Mouse (Mus musculus): ENCODE results near the gene Clip1. TPM values are rescaled to one million over a fixed set of nuclear protein-coding genes. Genes with fewer than 3 reads are reported as not detected.
A peak's percentile ranks its signal among the peaks of the same experiment; 100 is the strongest.

The Clip1 gene
- polyA plus RNA-seq, 1 experiment from 2014 or later: 81.1 TPM

DNA sequence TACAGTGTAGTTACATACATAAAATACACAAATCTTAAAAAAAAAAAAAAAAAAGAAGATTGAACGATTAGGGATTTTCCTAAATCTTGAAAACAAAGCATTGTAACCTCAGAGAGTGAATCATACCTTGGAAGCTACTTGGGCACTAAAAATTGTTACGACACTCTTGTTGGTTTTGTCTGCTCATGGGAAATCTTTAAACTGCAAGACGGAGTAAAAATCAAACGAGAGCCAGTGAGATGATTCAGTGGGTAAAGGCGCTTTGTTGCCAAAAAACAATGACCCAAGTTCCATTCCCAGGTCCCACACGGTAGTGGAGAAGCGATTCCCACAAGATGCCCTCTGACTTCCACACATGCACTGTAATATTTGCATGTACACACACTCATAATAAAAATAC lies 11.8 kb upstream of the Clip1 start:
- H3K4me1 ChIP-seq: peaks cover 6% of the 10 kb centered on the region; the same call in 1 of the 2 replicates
- 84% methylated on average over 7 of the region's 7 CpGs for WGBS
- H3K4me2 ChIP-seq: no peak overlapping the region
- no peak overlapping the region for H3K27ac ChIP-seq (replicated peaks)
- ATAC-seq (ENCODE audit: low FRiP score): no peak
- peaks cover 29% of the 10 kb centered on the region for H3K36me3 ChIP-seq
- no peak overlapping the region for H3K9ac ChIP-seq (replicated peaks)
- H3K27me3 ChIP-seq (replicated peaks): no peaks in the 10 kb centered on the region
- no peaks in the 10 kb centered on the region for H3K9me3 ChIP-seq (replicated peaks)
- H3K4me3 ChIP-seq (replicated peaks): no peak overlapping the region

GRCm38 (mm10) chr5:123694468-123694867 lies 10.1 kb upstream of the Clip1 start:
- H3K9ac ChIP-seq (replicated peaks): no peak overlapping the region
- H3K9me3 ChIP-seq (replicated peaks): no peaks in the 10 kb centered on the region
- 67% methylated on average over 6 of the region's 6 CpGs for WGBS
- H3K4me2 ChIP-seq: no peak overlapping the region
- no peak overlapping the region for H3K4me3 ChIP-seq (replicated peaks)
- no peak for ATAC-seq (ENCODE audit: low FRiP score)
- H3K4me1 ChIP-seq: no peaks in the 10 kb centered on the region
- no peaks in the 10 kb centered on the region for H3K27me3 ChIP-seq (replicated peaks)
- no peak overlapping the region for H3K27ac ChIP-seq (replicated peaks)
- peaks cover 14% of the 10 kb centered on the region for H3K36me3 ChIP-seq

DNA sequence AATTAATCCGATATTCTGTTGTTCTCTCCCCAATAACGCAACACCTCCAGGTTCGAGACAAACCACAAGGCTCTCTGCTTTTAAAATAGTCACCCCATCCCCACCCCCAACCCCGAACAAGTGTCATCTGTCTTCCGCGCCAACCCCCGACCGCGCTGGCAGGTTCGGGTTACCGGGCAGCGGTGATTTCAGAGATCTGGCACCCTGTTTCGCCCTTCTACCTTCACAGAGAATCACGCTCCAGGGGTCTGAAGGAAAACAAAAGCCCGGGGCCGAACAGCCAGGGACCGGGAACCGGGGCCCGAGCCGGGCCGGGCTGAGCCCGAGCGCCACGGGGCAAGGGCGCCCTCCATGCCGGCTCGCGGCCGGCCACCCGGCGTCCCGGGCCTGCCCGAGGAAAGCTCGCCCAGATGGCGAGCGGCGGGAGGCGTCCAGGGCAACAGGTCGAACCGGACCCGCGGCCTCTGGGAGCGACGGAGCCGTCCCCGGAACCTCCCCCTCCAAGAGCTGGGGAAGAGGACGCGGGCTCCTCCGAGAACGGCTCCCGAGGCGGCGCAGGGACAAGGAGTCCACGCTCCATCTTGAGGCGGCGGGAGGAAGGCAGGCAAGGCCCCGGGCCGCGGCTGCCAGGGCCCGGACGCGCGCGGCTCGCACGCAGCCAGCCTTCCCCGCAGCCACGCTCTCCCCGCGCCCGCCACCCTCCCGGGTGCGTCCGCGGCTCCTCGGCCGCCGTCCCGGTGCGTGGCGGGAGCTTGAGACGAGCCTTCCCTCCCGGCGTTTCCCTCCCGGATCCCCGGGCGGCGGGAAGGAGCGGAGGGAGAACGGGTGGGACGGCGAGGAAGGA lies 819 bp downstream of the Clip1 start:
- H3K4me3 ChIP-seq (replicated peaks): peak overlapping the region; percentile 94
- H3K9ac ChIP-seq (replicated peaks): peak overlapping the region; percentile 98
- H3K27me3 ChIP-seq (replicated peaks): no peaks in the 10 kb centered on the region
- under 1% methylated on average over 78 of the region's 92 CpGs for WGBS
- H3K4me1 ChIP-seq: peaks cover 44% of the 10 kb centered on the region
- H3K36me3 ChIP-seq: no peaks in the 10 kb centered on the region
- H3K4me2 ChIP-seq: peak overlapping the region; percentile 82
- H3K27ac ChIP-seq (replicated peaks): peak overlapping the region; percentile 99
- ATAC-seq (ENCODE audit: low FRiP score): peak; percentile 78
- H3K9me3 ChIP-seq (replicated peaks): no peaks in the 10 kb centered on the region

DNA sequence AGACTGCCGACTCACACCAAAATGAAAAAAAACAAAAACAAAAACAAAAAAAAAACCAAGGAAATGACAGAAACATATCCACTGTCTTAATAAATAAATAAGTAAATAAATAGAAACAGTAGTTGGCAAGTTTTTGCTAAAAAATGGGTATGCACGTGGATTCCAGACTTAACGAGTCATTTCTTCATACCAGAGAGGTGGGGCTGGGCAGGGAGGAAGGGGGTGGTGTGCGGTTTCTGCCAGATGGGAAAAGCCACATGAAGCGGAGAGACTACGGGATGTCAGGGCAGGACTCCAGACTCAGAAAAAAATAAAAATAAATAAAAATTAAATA lies 1.4 kb downstream of the Clip1 start:
- Histone ChIP-seq H3K36me3 (no peaks in the 10 kb centered on the region), H3K27me3 (replicated peaks) (no peaks in the 10 kb centered on the region), H3K4me3 (replicated peaks) (peak overlapping the region; percentile 94), H3K4me1 (peaks cover 44% of the 10 kb centered on the region), H3K9ac (replicated peaks) (peak overlapping the region; percentile 98), H3K27ac (replicated peaks) (peak overlapping the region; percentile 99), H3K4me2 (peak overlapping the region; percentile 82), H3K9me3 (replicated peaks) (no peaks in the 10 kb centered on the region)
- no peak for ATAC-seq (ENCODE audit: low FRiP score)
- WGBS: 2% methylated on average over 6 of the region's 6 CpGs

GRCm38 (mm10) chr5:123682372-123682771 lies 2.0 kb downstream of the Clip1 start:
- Histone ChIP-seq H3K27me3 (replicated peaks) (no peaks in the 10 kb centered on the region), H3K27ac (replicated peaks) (peak overlapping the region; percentile 99), H3K9ac (replicated peaks) (peak overlapping the region; percentile 98)

DNA sequence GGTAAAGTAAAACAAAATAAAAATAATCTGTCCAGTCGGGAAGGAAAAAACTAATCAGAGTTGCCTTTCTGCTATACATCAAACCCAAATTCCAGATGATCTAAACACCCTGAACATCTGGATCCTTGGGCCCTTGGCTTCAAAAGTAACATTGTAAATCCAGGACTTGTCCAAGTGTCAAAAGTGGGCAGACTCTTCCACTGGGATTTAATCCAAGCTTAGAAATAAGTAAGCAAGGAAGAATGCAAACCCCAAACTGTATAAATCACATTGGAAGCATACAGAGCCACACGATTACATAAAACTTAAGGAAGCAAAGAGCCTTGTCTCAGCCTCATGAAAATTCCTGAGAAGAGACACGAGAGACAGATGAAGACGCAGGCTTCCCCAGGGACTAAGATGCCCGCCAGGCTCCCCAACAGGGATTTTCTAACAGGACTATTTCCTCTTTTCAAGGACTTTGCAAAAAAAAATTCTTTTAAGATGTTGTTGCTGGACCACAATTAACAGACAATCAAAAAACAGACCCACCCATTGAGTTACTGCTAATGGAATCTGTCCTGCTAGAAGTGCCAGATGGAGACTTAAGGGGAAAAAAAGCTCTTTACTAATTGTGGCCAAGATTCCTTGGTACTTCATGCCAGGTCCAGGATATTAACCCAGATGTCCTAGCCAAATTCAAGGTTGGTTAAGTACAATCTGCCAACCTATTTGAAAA lies 4.7 kb downstream of the Clip1 start:
- Histone ChIP-seq H3K27me3 (replicated peaks) (no peaks in the 10 kb centered on the region), H3K9ac (replicated peaks) (no peak overlapping the region), H3K4me3 (replicated peaks) (no peak overlapping the region), H3K4me1 (peaks cover 41% of the 10 kb centered on the region), H3K36me3 (no peaks in the 10 kb centered on the region), H3K4me2 (no peak overlapping the region), H3K27ac (replicated peaks) (peak overlapping the region; percentile 25; the same call in 1 of the 2 replicates), H3K9me3 (replicated peaks) (no peaks in the 10 kb centered on the region)
- 32% methylated on average over 5 of the region's 5 CpGs for WGBS
- ATAC-seq (ENCODE audit: low FRiP score): no peak

More at GRCm38 (mm10) chr5:123682372-123682771, 2.0 kb downstream of the Clip1 start:
- ATAC-seq (ENCODE audit: low FRiP score): no peak
- Histone ChIP-seq H3K4me3 (replicated peaks) (peak overlapping the region; percentile 94), H3K4me1 (peaks cover 44% of the 10 kb centered on the region), H3K9me3 (replicated peaks) (no peaks in the 10 kb centered on the region), H3K36me3 (no peaks in the 10 kb centered on the region), H3K4me2 (peak overlapping the region; percentile 82)
- WGBS: 30% methylated on average over 4 of the region's 4 CpGs

DNA sequence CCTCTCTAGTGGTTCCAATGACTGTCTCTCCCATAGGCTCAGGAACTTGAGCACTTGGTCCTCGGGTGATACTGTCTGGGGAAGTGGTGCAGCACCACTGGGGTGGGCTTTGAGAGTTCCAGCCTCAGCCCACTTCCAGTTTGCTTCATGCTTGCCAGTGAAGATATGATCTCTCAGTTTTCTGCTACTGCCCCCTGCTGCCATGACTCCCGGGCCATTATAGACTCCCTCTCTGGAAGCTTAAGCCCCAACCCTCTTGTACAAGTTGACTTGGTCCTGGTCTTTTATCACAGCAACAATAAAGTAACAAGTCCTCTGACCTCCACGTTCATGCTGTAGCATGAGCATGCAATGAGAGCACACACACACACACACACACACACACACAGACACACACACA lies 5.3 kb downstream of the Clip1 start:
- H3K4me1 ChIP-seq: peaks cover 41% of the 10 kb centered on the region
- H3K36me3 ChIP-seq: no peaks in the 10 kb centered on the region
- H3K9ac ChIP-seq (replicated peaks): no peak overlapping the region
- no peak overlapping the region for H3K4me2 ChIP-seq
- no peak for ATAC-seq (ENCODE audit: low FRiP score)
- WGBS: 69% methylated on average over 3 of the region's 3 CpGs
- no peaks in the 10 kb centered on the region for H3K27me3 ChIP-seq (replicated peaks)
- no peak overlapping the region for H3K27ac ChIP-seq (replicated peaks)
- H3K4me3 ChIP-seq (replicated peaks): no peak overlapping the region
- H3K9me3 ChIP-seq (replicated peaks): no peaks in the 10 kb centered on the region

DNA sequence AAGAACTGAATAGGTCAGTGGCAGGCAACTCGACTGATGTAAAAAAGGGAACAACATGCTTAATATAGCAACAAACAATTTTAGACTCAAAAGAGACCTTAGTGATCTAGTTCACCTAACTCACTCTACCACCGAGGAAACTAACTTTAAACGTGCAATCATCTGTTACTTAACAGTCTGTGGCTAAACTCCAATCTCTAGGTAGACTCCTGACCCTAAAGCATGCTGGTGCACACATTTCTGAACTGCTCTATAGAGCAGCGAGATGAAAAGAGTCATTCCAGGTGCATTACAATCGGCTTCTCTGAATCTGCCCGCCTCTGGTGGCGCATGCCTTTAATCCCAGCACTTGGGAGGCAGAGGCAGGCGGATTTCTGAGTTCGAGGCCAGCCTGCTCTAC lies 8.7 kb downstream of the Clip1 start:
- Histone ChIP-seq H3K4me2 (no peak overlapping the region), H3K4me1 (peaks cover 19% of the 10 kb centered on the region), H3K9ac (replicated peaks) (no peak overlapping the region), H3K27me3 (replicated peaks) (no peaks in the 10 kb centered on the region), H3K36me3 (no peaks in the 10 kb centered on the region), H3K27ac (replicated peaks) (no peak overlapping the region), H3K9me3 (replicated peaks) (no peaks in the 10 kb centered on the region), H3K4me3 (replicated peaks) (no peak overlapping the region)
- no peak for ATAC-seq (ENCODE audit: low FRiP score)
- 87% methylated on average over 9 of the region's 9 CpGs for WGBS

DNA sequence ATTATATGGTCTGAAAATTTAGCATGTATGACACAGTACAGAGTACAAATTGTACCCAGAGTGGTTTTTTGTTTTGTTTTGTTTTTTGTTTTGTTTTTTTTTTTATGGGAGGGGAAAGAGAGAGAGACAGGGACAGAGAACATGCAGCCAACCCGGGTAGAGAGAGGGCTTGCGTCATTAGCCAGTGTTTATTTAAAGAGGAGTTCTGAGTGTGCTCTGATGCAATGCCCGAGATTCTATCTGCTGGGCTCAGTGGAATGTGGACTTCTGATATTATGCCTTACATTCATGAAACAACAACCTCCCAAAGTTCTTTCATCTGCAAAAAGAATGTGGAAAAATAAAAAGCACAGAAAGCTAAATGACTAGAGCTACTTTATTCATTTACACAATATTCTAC lies 9.2 kb downstream of the Clip1 start:
- no peak for ATAC-seq (ENCODE audit: low FRiP score)
- H3K9ac ChIP-seq (replicated peaks): no peak overlapping the region
- H3K4me2 ChIP-seq: no peak overlapping the region
- 25% methylated on average over 3 of the region's 3 CpGs for WGBS
- no peak overlapping the region for H3K4me3 ChIP-seq (replicated peaks)
- H3K9me3 ChIP-seq (replicated peaks): no peaks in the 10 kb centered on the region
- peaks cover 14% of the 10 kb centered on the region for H3K4me1 ChIP-seq
- no peak overlapping the region for H3K27ac ChIP-seq (replicated peaks)
- no peaks in the 10 kb centered on the region for H3K36me3 ChIP-seq
- H3K27me3 ChIP-seq (replicated peaks): no peaks in the 10 kb centered on the region

DNA sequence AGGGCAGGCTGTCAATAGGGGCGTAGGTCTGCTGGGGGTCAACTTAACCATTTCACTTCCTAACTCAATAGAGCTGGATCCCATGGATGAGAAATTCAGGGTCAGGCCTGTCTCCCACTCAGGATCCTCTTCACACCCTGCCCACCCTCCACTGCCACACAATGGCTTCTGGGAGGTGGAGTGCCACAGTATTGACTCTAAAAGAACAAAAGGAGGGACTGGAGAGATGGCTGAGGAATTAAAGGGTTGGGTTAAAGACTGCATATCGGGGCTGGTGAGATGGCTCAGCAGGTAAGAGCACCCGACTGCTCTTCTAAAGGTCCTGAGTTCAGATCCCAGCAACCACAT lies 13.0 kb downstream of the Clip1 start:
- H3K27ac ChIP-seq (replicated peaks): no peak overlapping the region
- no peak for ATAC-seq (ENCODE audit: low FRiP score)
- peaks cover 8% of the 10 kb centered on the region; the same call in 1 of the 2 replicates for H3K4me1 ChIP-seq
- H3K36me3 ChIP-seq: no peaks in the 10 kb centered on the region
- H3K4me3 ChIP-seq (replicated peaks): no peak overlapping the region
- WGBS: 77% methylated on average over 3 of the region's 3 CpGs
- no peaks in the 10 kb centered on the region for H3K27me3 ChIP-seq (replicated peaks)
- no peaks in the 10 kb centered on the region for H3K9me3 ChIP-seq (replicated peaks)
- H3K4me2 ChIP-seq: no peak overlapping the region
- no peak overlapping the region for H3K9ac ChIP-seq (replicated peaks)

DNA sequence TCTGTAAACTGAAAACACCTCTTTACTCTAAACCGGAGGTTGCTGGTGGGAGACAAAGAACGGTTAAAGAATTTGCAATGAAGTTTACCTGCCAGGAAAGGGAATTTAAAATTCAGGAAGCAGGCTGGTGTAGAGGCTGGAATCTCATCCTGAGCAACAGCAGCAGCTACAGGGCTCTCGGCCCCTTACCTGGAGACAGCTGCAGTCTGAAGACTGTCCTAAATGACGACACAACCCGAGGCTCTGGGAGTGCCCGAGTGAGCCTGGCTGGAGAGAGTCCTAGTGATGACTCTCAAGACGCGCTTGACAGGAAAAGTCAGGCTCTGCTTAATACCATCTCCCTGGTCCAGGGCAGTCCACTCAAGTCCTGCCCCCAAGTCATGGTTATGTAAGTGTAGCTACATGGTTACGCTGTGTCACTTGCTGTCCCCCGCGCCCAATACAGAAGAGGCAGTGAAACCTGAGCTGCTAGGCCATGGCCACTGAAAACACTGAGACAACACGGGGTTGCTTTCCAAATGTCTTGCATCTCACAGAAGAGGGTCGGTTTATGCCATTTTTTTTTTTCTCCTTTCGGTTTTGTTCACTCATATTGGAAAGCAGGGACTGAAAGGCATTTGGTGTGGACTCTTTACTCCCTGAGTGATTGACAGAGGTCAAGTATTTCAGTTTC lies 13.5 kb downstream of the Clip1 start:
- WGBS: 45% methylated on average over 14 of the region's 14 CpGs
- Histone ChIP-seq H3K9me3 (replicated peaks) (no peaks in the 10 kb centered on the region), H3K27me3 (replicated peaks) (no peaks in the 10 kb centered on the region), H3K36me3 (no peaks in the 10 kb centered on the region), H3K4me1 (peaks cover 8% of the 10 kb centered on the region; the same call in 1 of the 2 replicates), H3K27ac (replicated peaks) (no peak overlapping the region; the same call in 1 of the 2 replicates), H3K9ac (replicated peaks) (no peak overlapping the region), H3K4me2 (no peak overlapping the region), H3K4me3 (replicated peaks) (no peak overlapping the region)
- ATAC-seq (ENCODE audit: low FRiP score): no peak

Data from neural tube, embryonic 15.5 days (tissue).